Mouse (Mus musculus) cerebellum, postnatal 36 days (tissue): ENCODE measurements around the gene Tuba1b.
"Not testable (repeated sequence)": the region's sequence is repeated elsewhere in the genome, so short reads cannot be mapped to it uniquely, and the experiment has no call there.

ENCODE experiments used
- DNase-seq, 2 experiments: peaks; one replicate each; pipeline ENCODE4 v3.0.0; 2021 to 2022; ENCODE audit warnings: mixed read lengths in 2 of 2

The Tuba1b gene

GRCm38 (mm10) chr15:98922581-98922980 is 11.8 kb downstream of the Tuba1b start:
- DNase-seq = no peak

- no peak for DNase-seq
These were observed 12.9 kb downstream of the Tuba1b start for GRCm38 (mm10) chr15:98921510-98921909.

GRCm38 (mm10) chr15:98918499-98918895 is 15.9 kb downstream of the Tuba1b start:
- not testable (repeated sequence) for DNase-seq

- DNase-seq = peak; percentile 98 to 99
These were observed 16.5 kb downstream of the Tuba1b start, which contains the start of gene Lmbr1l for GRCm38 (mm10) chr15:98917538-98918498. Gene Lmbr1l (minus strand): TSS chr15:98918231.

- DNase-seq = no peak
These were observed 17.3 kb downstream of the Tuba1b start for GRCm38 (mm10) chr15:98917091-98917490.

GRCm38 (mm10) chr15:98916016-98916415 is 18.3 kb downstream of the Tuba1b start:
- no peak for DNase-seq

GRCm38 (mm10) chr15:98914903-98915302 is 19.5 kb downstream of the Tuba1b start:
- no peak for DNase-seq

GRCm38 (mm10) chr15:98904692-98905091 is 29.7 kb downstream of the Tuba1b start:
- peak; percentile 34 for DNase-seq

GRCm38 (mm10) chr15:98902600-98902999 is 31.8 kb downstream of the Tuba1b start:
- no peak for DNase-seq

- no peak for DNase-seq
These were observed 32.8 kb downstream of the Tuba1b start for GRCm38 (mm10) chr15:98901530-98901929.

GRCm38 (mm10) chr15:98897928-98898800 is 36.2 kb downstream of the Tuba1b start, which contains the start of gene Dhh:
Gene Dhh (minus strand): TSS chr15:98898540.
- no peak for DNase-seq

- no peak for DNase-seq
These were observed 36.9 kb downstream of the Tuba1b start for GRCm38 (mm10) chr15:98897495-98897894.

GRCm38 (mm10) chr15:98895635-98896589 is 38.5 kb downstream of the Tuba1b start:
- no peak for DNase-seq

- no peak for DNase-seq
These were observed 39.4 kb downstream of the Tuba1b start for GRCm38 (mm10) chr15:98894746-98895634.

- DNase-seq = peak; percentile 43 to 46
These were observed 40.2 kb downstream of the Tuba1b start, which contains the start of gene Rhebl1 for GRCm38 (mm10) chr15:98893940-98894745. Gene Rhebl1 (minus strand): TSS chr15:98894540.

GRCm38 (mm10) chr15:98893036-98893435 is 41.3 kb downstream of the Tuba1b start:
- DNase-seq = no peak

GRCm38 (mm10) chr15:98891907-98892606 is 42.3 kb downstream of the Tuba1b start:
- peak; percentile 68 to 75 for DNase-seq

- DNase-seq = no peak
These were observed 43.1 kb downstream of the Tuba1b start for GRCm38 (mm10) chr15:98891198-98891742.

- DNase-seq = peak in 1 of 2 experiments; percentile 19
These were observed 46.8 kb downstream of the Tuba1b start for GRCm38 (mm10) chr15:98887526-98887925.
